In the genomic region with DNA sequence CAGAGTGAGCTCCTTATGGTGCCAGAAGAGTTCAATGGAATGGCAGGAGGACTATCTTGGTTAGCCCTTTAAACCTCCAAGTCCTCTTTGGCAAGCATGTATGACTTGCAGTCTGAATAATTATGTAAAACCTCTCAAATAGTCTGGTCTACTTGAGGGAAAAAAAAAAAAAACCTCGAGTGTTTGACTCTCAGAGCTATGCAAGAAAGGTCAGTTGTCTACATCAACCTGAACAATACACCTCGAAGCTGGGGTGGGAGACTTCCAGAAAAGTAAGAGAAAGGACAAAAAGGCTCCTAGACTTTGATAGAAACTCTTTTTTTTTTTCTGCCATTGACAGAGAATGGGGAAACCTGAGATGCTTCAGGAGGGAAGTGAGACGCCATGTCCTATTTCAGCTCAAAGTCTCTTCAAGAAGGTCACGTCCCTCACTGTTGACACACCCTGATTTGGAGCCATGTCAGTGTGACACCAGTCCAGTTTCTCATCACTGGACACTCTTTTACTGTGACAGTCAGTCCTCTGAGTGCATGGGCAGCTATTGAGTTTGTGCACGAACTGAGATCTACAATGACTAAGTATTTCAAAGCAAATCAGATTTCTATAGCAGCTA, we compare ENCODE assay signal across 18 mouse cellular contexts.
"Had no signal": no experiment of that assay in that cellular context is flagged by ENCODE, and none has a peak within 500 bp of the region (broad histone marks: within the 10 kb centered on the region; RNA-seq: fewer than 3 reads in every experiment).

No protein-coding gene starts in this region.

- DNase-seq: kidney, adult 18-20 months; kidney, adult 9 months; kidney, postnatal 25 days; layer of hippocampus, adult 9-11 months; liver, embryonic 13.5 days; lung, adult 2 months; lung, postnatal 36 days; retina, postnatal 1 day; thymus, adult 18-20 months; thymus, postnatal 4 days had no signal

- H3K27me3 ChIP-seq: limb, embryonic 13.5 days; midbrain, embryonic 12.5 days; midbrain, embryonic 15.5 days; neural tube, embryonic 13.5 days had no signal

- H3K4me2 ChIP-seq: limb, embryonic 13.5 days; liver, embryonic 13.5 days; midbrain, embryonic 12.5 days; midbrain, embryonic 15.5 days; neural tube, embryonic 13.5 days had no signal

- H3K4me1 ChIP-seq: limb, embryonic 10.5 days; limb, embryonic 13.5 days; midbrain, embryonic 12.5 days; midbrain, embryonic 15.5 days; neural tube, embryonic 13.5 days had no signal

- ATAC-seq: midbrain, embryonic 15.5 days had no signal

- H3K36me3 ChIP-seq: limb, embryonic 10.5 days; limb, embryonic 13.5 days; liver, embryonic 13.5 days; midbrain, embryonic 12.5 days; midbrain, embryonic 15.5 days; neural tube, embryonic 13.5 days had no signal

- H3K9ac ChIP-seq: limb, embryonic 13.5 days; liver, embryonic 13.5 days; midbrain, embryonic 12.5 days; midbrain, embryonic 15.5 days; neural tube, embryonic 13.5 days had no signal

- H3K4me3 ChIP-seq: layer of hippocampus, adult 2 months; limb, embryonic 10.5 days; limb, embryonic 13.5 days; liver, embryonic 13.5 days; midbrain, embryonic 12.5 days; midbrain, embryonic 15.5 days; myocyte; neural tube, embryonic 13.5 days had no signal

- H3K9me3 ChIP-seq: limb, embryonic 10.5 days; limb, embryonic 13.5 days; liver, embryonic 13.5 days; midbrain, embryonic 12.5 days; midbrain, embryonic 15.5 days; neural tube, embryonic 13.5 days had no signal

- H3K27ac ChIP-seq: kidney, postnatal 0 days; layer of hippocampus, adult 2 months; limb, embryonic 10.5 days; limb, embryonic 13.5 days; liver, embryonic 13.5 days; midbrain, embryonic 12.5 days; midbrain, embryonic 15.5 days; neural tube, embryonic 13.5 days had no signal
